Mouse (Mus musculus) intestine, embryonic 16.5 days (tissue): ENCODE measurements around the gene Fam69b. TPM values are rescaled to one million over a fixed set of nuclear protein-coding genes. Genes with fewer than 3 reads are reported as not detected.

Experiments used
- ATAC-seq: fragments of 200-750 bp; cut with Nextera tagmentation; 2 replicates; pipeline ENCODE4 v1.8.0; 2017; ENCODE audit warnings: moderate TSS enrichment, moderate library complexity
- H3K27ac ChIP-seq: fragments of 300-500 bp; sonication (generic); 2 replicates; pipeline ENCODE4 v1.5.1; 2014; ENCODE audit warnings: mild to moderate bottlenecking, low read length
- H3K27me3 ChIP-seq: fragments of 300-500 bp; sonication (generic); replicated peaks from 2 replicates; pipeline ENCODE4 v1.6.1; 2014; ENCODE audit warnings: low read length, control low read depth, mixed read lengths; ENCODE audit not compliant: control insufficient read depth, insufficient read depth
- H3K36me3 ChIP-seq: fragments of 300-500 bp; sonication (generic); 2 replicates; pipeline ENCODE4 v1.6.1; 2014; ENCODE audit warnings: low read length, control low read depth; ENCODE audit not compliant: control insufficient read depth, insufficient read depth
- H3K4me1 ChIP-seq: fragments of 300-500 bp; sonication (generic); 2 replicates; pipeline ENCODE4 v1.6.1; 2014; ENCODE audit warnings: low read length, control low read depth, mixed read lengths; ENCODE audit not compliant: control insufficient read depth, insufficient read depth
- H3K4me2 ChIP-seq: fragments of 300-500 bp; sonication (generic); 2 replicates; pipeline ENCODE4 v1.6.1; 2014; ENCODE audit warnings: low read depth, low read length, control low read depth
- H3K4me3 ChIP-seq: fragments of 300-500 bp; sonication (generic); 2 replicates; pipeline ENCODE4 v1.5.1; 2014; ENCODE audit warnings: mild to moderate bottlenecking, low read length
- H3K9ac ChIP-seq: fragments of 300-500 bp; sonication (generic); 2 replicates; pipeline ENCODE4 v1.6.1; 2014; ENCODE audit warnings: low read depth, low read length
- H3K9me3 ChIP-seq: fragments of 300-500 bp; sonication (generic); 2 replicates; pipeline ENCODE4 v1.6.1; 2016; ENCODE audit warnings: low read length, control low read depth; ENCODE audit not compliant: control insufficient read depth
- WGBS: fragments of 180-500 bp; shearing (Covaris S2); extraction: QIAGEN DNeasy Blood & Tissue Kit; methylation state at CpG from one replicate; pipeline ENCODE4 v1.1.7; 2014; 5-methylcytosine and 5-hydroxymethylcytosine counted together
- polyA plus RNA-seq: library from polyadenylated mRNA; unstranded; fragments of >200 nt; fragmentation: Nextera tagmentation; extraction: Ambion mirVana; gene quantifications from 2 replicates; pipeline ENCODE4 v1.2.1, GENCODE M21; 2015

The Fam69b gene
- polyA plus RNA-seq, 1 experiment from 2014 or later = 27.0 TPM

- Histone ChIP-seq H3K9ac (peak overlapping the region; percentile 92), H3K4me1 (peaks cover 25% of the 10 kb centered on the region)
Measured at GRCm38 (mm10) chr2:26639083-26639482, 10.8 kb downstream of the Fam69b start.

GRCm38 (mm10) chr2:26639838-26640830 lies 11.9 kb downstream of the Fam69b start:
- ATAC-seq = peak; percentile 70

More at GRCm38 (mm10) chr2:26639083-26639482, 10.8 kb downstream of the Fam69b start:
- ATAC-seq = peak; percentile 59
- Histone ChIP-seq H3K27me3 (no peaks in the 10 kb centered on the region), H3K36me3 (peaks cover 11% of the 10 kb centered on the region), H3K9me3 (no peaks in the 10 kb centered on the region), H3K27ac (peak overlapping the region; percentile 78; the same call in 1 of the 2 replicates), H3K4me3 (peak overlapping the region; percentile 91), H3K4me2 (peak overlapping the region; percentile 62)
- 4% methylated on average over 8 of the region's 8 CpGs for WGBS

GRCm38 (mm10) chr2:26641006-26641647 lies 12.9 kb downstream of the Fam69b start:
- no peak overlapping the region for H3K4me2 ChIP-seq
- H3K27ac ChIP-seq = no peak overlapping the region
- 69% methylated on average over 7 of the region's 7 CpGs for WGBS
- H3K36me3 ChIP-seq = peaks cover 5% of the 10 kb centered on the region; the same call in 1 of the 2 replicates
- H3K9me3 ChIP-seq = no peaks in the 10 kb centered on the region
- peaks cover 25% of the 10 kb centered on the region for H3K4me1 ChIP-seq
- no peak overlapping the region for H3K4me3 ChIP-seq
- H3K9ac ChIP-seq = no peak overlapping the region
- H3K27me3 ChIP-seq = no peaks in the 10 kb centered on the region
- ATAC-seq = no peak

More at GRCm38 (mm10) chr2:26639838-26640830, 11.9 kb downstream of the Fam69b start:
- Histone ChIP-seq H3K4me2 (peak overlapping the region; percentile 62), H3K27me3 (no peaks in the 10 kb centered on the region), H3K27ac (peak overlapping the region; percentile 78), H3K9ac (peak overlapping the region; percentile 92), H3K9me3 (no peaks in the 10 kb centered on the region), H3K4me1 (peaks cover 25% of the 10 kb centered on the region), H3K36me3 (peaks cover 11% of the 10 kb centered on the region), H3K4me3 (peak overlapping the region; percentile 91)
- WGBS = 3% methylated on average over 49 of the region's 49 CpGs

- H3K4me1 ChIP-seq = peaks cover 9% of the 10 kb centered on the region; the same call in 1 of the 2 replicates
- no peak overlapping the region for H3K4me2 ChIP-seq
- no peaks in the 10 kb centered on the region for H3K36me3 ChIP-seq
- no peak overlapping the region for H3K9ac ChIP-seq
- no peak overlapping the region for H3K27ac ChIP-seq
- WGBS = 55% methylated on average over 2 of the region's 2 CpGs
- no peak overlapping the region for H3K4me3 ChIP-seq
- no peaks in the 10 kb centered on the region for H3K27me3 ChIP-seq
- ATAC-seq = no peak
- H3K9me3 ChIP-seq = no peaks in the 10 kb centered on the region
Measured at GRCm38 (mm10) chr2:26643942-26644341, 15.7 kb downstream of the Fam69b start.

GRCm38 (mm10) chr2:26646643-26647293 lies 18.5 kb downstream of the Fam69b start:
- 12% methylated on average over 3 of the region's 3 CpGs for WGBS
- Histone ChIP-seq H3K27me3 (no peaks in the 10 kb centered on the region), H3K36me3 (no peaks in the 10 kb centered on the region), H3K4me1 (0 out of 2 replicates have a peak, but pooled peaks cover 3% of the 10 kb centered on the region), H3K9ac (no peak overlapping the region), H3K4me2 (no peak overlapping the region), H3K9me3 (no peaks in the 10 kb centered on the region), H3K4me3 (no peak overlapping the region), H3K27ac (no peak overlapping the region)
- peak; percentile 92 for ATAC-seq

GRCm38 (mm10) chr2:26654687-26655086 lies 26.4 kb downstream of the Fam69b start:
- H3K9ac ChIP-seq = no peak overlapping the region
- no peaks in the 10 kb centered on the region for H3K36me3 ChIP-seq
- no peak overlapping the region for H3K27ac ChIP-seq
- no peaks in the 10 kb centered on the region for H3K4me1 ChIP-seq
- H3K4me3 ChIP-seq = no peak overlapping the region
- ATAC-seq = no peak
- H3K4me2 ChIP-seq = no peak overlapping the region
- H3K27me3 ChIP-seq = no peaks in the 10 kb centered on the region
- no peaks in the 10 kb centered on the region for H3K9me3 ChIP-seq
- 45% methylated on average over 1 of the region's 1 CpGs for WGBS

- no peaks in the 10 kb centered on the region for H3K27me3 ChIP-seq
- no peak overlapping the region for H3K27ac ChIP-seq
- no peak for ATAC-seq
- no peaks in the 10 kb centered on the region for H3K9me3 ChIP-seq
- 90% methylated on average over 2 of the region's 2 CpGs for WGBS
- H3K4me2 ChIP-seq = no peak overlapping the region
- no peaks in the 10 kb centered on the region; the same call in 1 of the 2 replicates for H3K4me1 ChIP-seq
- H3K4me3 ChIP-seq = no peak overlapping the region
- no peaks in the 10 kb centered on the region for H3K36me3 ChIP-seq
- no peak overlapping the region for H3K9ac ChIP-seq
Measured at GRCm38 (mm10) chr2:26657426-26657825, 29.2 kb downstream of the Fam69b start.

GRCm38 (mm10) chr2:26661143-26661752 lies 33.0 kb downstream of the Fam69b start:
- H3K9me3 ChIP-seq = no peaks in the 10 kb centered on the region
- peak overlapping the region; percentile 33 for H3K4me3 ChIP-seq
- WGBS = 3% methylated on average over 17 of the region's 20 CpGs
- 0 out of 2 replicates have a peak, but pooled peaks have one; percentile 33 for ATAC-seq
- no peaks in the 10 kb centered on the region for H3K36me3 ChIP-seq
- no peak overlapping the region for H3K27ac ChIP-seq
- no peak overlapping the region for H3K9ac ChIP-seq
- H3K4me2 ChIP-seq = peak overlapping the region; percentile 66
- no peaks in the 10 kb centered on the region for H3K27me3 ChIP-seq
- H3K4me1 ChIP-seq = no peaks in the 10 kb centered on the region; the same call in 1 of the 2 replicates
